Mouse (Mus musculus) liver, embryonic 18 days (tissue): ENCODE data around the gene Gprin3. TPM values are rescaled to one million over a fixed set of nuclear protein-coding genes. Genes with fewer than 3 reads are reported as not detected.

Experiments
- polyA plus RNA-seq: library from polyadenylated mRNA; depleted of rRNA; stranded (reverse); fragments of >200 nt; gene quantifications from 2 replicates; pipeline ENCODE4 v1.2.3, GENCODE M21; 2012; rRNA removed

Gene Gprin3
- polyA plus RNA-seq = 0.49 and 0.71 TPM in 2 replicates

GRCm38 (mm10) chr6:59425824-59426533 is at the start of gene Gprin3:
TSS of gene Gprin3 (minus strand) at chr6:59426294.

Other genes starting within 250 kb of the Gprin3 start
- gene Tigd2, start 217.4 kb downstream of the Gprin3 start, polyA plus RNA-seq = 2.2 and 2.3 TPM in 2 replicates